Mouse (Mus musculus) ES-CJ7 (cell line): ENCODE data around the gene Syn3.

Experiments
- DNase-seq: peaks from one replicate; pipeline ENCODE4 v3.0.0; 2011; ENCODE audit warnings: low read depth, low spot score

The Syn3 gene

GRCm38 (mm10) chr10:86009688-86010087 is 489.0 kb downstream of the Syn3 start:
- no peak for DNase-seq

- no peak for DNase-seq
Measured at GRCm38 (mm10) chr10:86006455-86006854, 492.2 kb downstream of the Syn3 start.
